Mouse (Mus musculus) 416B (cell line): ENCODE measurements at regions not wholly inside any gene's neighbourhood (a gene's known extent, or its start where the extent isn't known, plus 50 kb on each side); places are given as distances from the start of the nearest gene placed in this dataset.
"Not testable (repeated sequence)": the region's sequence is repeated elsewhere in the genome, so short reads cannot be mapped to it uniquely, and the experiment has no call there.

ENCODE experiments used
- DNase-seq: peaks from one replicate; pipeline ENCODE4 v3.0.0; 2011; ENCODE audit warnings: low read depth

- not testable (repeated sequence) for DNase-seq
These were observed 444.0 kb downstream of the Arl4a start for GRCm38 (mm10) chr12:39593781-39594180.

DNA sequence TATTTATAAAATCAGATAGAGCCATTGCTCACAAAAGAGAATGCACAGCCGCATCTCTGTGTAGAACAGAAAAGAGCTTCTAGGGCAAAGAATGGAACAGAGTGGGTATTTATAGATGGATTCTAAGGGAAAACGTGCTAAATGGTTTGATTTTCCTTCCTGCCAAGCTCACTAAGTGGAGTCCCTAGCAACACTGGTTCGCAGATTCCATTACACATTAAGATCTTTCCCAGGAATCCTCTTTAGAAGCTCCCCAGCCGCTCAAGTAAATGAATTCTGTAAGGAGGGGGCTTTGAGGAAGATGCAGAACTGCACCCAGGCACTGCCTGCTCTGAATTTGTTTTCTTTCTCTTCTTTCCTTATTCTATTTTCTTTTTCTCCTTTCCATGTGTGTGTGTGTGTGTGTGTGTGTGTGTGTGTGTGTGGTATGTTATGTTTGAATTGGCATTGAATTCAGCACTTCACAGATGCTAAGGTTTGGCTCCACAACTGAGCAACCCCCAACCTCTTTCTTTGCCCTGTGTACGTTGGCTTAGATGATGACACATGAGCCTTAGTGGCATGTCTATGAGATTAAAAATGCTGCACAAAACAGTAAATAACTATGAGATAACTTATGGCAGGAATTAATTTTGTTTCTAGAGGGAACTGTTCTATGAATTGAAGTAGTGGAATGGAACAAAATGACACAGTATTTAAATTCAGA lies 450.5 kb downstream of the Arl4a start:
- DNase-seq = no peak

GRCm38 (mm10) chr12:39586163-39586562 lies 451.7 kb downstream of the Arl4a start:
- DNase-seq = no peak

- DNase-seq = no peak
These were observed 460.2 kb downstream of the Arl4a start for GRCm38 (mm10) chr12:39577610-39578009.

GRCm38 (mm10) chr12:39572802-39573201 lies 465.0 kb downstream of the Arl4a start:
- DNase-seq = no peak

DNA sequence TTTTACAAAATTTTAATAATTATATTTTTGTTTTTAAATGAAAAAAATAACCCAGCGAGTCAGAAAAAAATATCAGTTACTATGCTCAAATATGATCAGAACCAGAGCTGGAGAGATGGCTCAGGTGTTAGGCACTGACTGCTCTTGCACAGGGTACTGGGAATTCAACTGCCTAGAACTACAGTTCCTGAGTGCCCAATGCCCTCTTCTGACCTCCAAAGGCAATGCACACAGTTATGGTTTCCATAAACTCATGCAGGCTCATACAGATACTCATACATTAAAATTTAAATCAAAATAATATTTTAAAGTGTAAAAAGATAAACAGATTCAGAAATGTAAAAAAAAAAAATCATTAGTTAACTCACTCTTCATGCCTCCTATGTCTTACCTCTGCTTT lies 465.7 kb downstream of the Arl4a start:
- DNase-seq = no peak

GRCm38 (mm10) chr12:39560734-39561446 lies 476.9 kb downstream of the Arl4a start:
- no peak for DNase-seq

DNA sequence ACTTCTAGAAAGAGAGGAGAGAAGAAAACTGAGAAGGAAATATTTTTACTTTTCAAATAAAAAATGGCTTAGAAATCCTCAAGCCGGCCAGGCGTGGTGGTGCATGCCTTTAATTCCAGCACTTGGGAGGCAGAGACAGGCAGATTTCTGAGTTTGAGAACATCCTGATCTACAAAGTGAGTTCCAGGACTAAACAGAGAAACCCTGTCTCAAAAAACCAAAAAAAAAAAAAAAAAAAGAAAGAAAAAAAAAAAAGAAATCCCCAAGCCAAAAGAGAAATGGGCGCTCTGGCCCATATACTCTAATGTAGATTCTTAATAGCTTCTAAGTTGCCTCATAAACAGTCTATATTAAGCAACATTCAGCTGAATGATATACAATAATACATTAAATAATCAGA lies 479.3 kb downstream of the Arl4a start:
- DNase-seq = peak; percentile 79

DNA sequence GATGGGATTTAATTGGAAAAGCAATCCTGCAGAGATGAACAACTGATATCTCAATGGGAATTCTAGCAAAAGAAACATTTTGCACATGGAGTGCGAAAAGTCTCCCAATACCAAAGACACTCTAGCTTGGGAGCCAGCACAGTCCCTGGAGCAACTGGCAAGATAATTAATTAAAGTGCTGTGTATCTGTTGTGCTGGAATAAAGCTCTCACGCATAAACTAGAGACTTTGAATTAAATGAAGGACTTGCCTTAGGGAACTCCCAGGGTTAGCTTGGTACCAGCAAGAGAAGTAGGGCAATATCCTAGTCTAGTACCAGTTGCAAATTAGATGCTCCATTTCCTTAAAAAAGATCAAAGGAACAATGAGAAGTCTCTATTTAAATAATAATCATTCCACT lies 501.5 kb downstream of the Arl4a start:
- DNase-seq = no peak

- no peak for DNase-seq
These were observed 509.7 kb downstream of the Arl4a start for GRCm38 (mm10) chr12:39528121-39528520.

DNA sequence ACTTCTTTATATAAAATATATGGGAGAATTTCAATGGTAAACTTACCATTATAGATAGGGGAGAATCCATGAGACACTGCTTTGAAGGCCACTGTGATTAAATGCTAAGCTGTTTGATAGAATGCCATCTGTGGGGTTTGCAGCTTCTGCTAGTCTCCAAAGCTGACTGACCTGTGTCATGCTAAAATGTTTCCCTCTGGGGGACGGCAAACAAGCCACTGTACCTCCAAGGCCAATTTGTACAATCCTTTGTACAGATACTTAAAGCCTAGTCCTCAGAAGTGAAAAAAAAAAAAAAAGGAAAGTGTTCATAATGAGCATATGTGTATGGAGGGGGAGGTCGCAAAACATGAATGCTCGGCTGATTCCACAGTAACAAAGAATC lies 510.6 kb downstream of the Arl4a start:
- DNase-seq = no peak

GRCm38 (mm10) chr12:39526535-39527215 lies 511.1 kb downstream of the Arl4a start:
- no peak for DNase-seq

DNA sequence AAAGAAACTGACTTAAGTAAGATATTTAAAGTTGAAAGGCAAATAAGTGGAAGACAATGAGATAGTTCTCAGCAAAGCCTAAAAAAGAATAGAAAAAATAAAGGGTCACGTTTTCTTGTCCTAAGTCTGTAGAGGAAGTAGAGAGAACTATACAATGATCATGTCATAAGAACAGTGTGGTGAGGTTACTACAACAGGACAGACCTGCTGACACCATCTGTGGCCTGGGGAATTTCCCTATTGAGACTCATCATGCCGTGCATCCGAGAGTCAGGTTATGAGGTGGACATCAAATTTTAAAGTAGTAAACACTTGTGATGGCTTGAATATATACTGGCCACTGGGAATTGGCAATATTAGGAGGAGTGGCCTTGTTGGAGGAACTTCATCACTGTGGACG lies 522.1 kb downstream of the Arl4a start:
- DNase-seq = no peak

DNA sequence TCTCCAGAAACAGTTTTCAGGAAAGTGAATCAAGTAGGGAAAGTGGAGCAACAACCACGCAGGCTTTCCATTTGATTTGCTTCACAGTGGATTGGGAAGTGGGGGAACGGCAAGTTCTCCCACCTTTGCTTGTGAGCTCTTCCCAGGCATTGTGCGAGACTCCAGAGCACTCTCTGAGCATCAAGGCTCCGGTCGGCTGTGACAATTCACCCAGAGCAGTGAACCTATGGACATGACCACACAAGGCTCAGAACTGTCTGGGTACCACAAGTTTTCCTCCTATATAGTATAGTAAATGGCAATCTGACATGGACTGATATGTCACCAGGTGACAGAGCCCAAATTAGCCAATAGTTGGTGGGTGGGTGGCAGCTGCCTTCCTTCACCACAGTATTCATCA lies 527.0 kb downstream of the Arl4a start:
- DNase-seq = no peak

DNA sequence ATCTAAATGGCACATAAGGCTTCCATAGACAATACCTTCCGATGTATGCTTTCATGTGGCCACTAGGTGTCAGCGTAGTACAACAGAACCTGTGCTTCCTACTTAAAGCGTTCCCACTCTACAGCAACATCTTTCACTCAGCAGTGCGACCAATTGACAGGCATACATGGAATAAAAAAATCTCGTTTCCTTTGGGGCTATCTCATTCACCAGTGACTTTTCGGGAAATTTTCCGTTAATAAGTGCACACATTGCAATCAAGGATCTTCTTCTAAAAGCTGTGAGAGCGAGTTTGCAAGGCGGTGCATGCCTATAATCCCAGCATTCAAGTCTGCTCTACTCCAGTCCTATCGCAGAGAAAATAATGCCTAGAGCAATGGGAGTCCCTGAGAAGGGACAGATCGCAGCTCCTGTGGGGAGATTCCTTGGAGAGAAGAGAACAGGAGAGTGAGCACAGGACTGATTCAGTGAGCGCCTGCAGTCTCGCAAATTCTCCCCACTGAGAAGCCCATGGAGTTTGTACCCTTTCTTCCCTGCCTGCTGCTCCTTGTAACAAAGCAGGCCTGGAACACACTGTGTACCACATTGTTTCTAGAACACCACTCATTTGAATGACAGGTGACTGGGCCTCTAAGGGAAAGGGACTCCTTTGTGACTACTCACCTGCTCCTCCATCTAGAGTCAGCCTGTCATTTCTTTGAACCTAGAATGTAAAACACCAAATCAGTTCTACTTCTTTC lies 527.6 kb downstream of the Arl4a start:
- peak; percentile 75 for DNase-seq

DNA sequence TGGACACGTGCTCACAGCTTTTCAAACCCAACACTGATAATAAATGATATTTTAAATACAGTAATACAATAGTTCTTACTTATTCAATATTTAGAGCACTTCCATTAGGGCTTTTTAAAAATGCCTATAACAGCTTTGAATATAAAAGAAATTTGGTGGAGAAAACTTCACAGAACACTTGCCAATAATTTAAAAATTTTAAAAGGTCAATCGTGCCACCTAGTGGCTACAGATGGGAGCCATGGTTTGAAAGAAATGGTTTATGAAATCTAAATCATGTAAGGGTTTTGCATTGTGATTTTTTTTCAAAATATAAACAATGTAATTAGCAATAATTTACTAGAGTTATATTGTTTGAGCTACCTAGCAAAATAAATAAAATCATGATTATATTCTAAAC lies 541.6 kb downstream of the Arl4a start:
- DNase-seq = peak; percentile 45

DNA sequence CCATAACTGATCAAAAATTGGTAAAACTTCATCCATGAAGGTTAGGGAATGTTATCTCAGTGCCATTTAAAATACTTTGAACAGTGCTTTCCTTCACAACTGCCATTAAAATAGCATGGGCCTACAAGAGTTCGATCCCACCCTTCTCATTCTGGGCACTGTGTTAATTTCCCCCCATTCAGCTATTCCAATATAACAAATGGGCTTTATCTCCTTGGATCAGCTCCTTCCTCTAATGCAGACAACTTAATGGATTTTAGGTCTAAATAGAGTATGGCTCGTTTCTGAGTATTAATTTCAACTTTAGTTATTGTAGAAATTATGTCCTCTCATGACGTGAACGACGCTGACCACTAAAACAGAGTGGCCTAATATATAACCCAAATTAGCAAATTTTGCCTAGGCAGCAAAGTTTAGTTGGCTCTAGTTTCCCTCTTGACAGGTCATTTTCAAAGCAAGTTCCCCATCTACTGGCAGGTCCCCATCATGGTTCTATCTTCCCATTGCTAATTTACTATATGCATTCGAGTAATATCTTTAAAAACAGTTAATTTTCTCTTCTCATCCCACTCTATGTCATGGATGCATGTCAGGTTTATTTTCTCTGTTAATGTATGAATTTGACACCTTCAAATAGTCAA lies 544.1 kb downstream of the Arl4a start:
- peak; percentile 22 for DNase-seq

DNA sequence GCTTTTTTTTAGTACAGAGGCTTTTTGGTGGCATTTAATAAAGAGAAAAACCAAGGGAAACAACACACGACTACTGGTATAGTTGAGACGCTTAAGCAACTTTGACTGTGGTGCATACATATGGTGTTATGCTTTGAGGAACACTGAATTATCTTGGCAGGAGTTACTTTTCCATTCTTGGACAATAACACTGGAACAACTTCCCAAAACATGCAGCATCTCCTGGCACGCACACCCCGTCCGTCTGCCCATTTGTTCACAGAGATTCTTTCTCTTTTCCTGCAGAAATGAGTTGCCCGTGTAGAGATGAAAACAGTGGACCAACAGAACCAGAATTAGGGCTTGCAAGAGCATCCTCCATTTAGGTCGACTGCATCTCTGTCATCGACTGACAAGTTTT lies 544.7 kb downstream of the Arl4a start:
- no peak for DNase-seq

- no peak for DNase-seq
These were observed 564.8 kb downstream of the Arl4a start for GRCm38 (mm10) chr12:39472984-39473383.
